Mouse (Mus musculus) lung, postnatal 10 days (tissue): ENCODE measurements around the gene Trmt61a.

ENCODE experiments used
- DNase-seq: peaks from one replicate; pipeline ENCODE4 v3.0.0; 2021

The Trmt61a gene

GRCm38 (mm10) chr12:111674850-111675486, 2.9 kb upstream of the Trmt61a start:
- DNase-seq, result no peak

- no peak for DNase-seq
Observed at GRCm38 (mm10) chr12:111675797-111676580, 1.9 kb upstream of the Trmt61a start.

GRCm38 (mm10) chr12:111677421-111677820, 484 bp upstream of the Trmt61a start:
- peak; percentile 72 for DNase-seq

GRCm38 (mm10) chr12:111678670-111678933, 697 bp downstream of the Trmt61a start:
- no peak for DNase-seq

DNA sequence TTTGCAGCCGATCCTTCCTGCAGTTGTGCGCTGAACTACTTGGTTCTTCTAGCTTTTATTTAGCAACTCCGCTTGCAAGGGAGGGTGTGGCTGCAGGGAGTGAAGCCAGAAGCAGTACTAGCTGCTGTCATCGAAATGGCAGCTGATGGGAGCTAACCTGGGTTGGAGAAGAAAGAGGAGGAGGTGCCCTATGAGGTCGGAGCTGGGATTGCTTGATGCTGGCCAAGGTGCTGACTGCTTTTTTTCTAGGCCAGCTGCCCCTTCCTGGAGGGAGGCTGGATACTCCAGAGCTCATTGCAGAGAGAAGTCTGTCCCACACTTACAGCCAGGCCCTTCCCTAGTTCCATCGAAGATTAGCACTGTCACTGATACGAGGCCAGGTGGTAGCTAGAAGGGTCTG, 1.1 kb downstream of the Trmt61a start:
- no peak for DNase-seq

DNA sequence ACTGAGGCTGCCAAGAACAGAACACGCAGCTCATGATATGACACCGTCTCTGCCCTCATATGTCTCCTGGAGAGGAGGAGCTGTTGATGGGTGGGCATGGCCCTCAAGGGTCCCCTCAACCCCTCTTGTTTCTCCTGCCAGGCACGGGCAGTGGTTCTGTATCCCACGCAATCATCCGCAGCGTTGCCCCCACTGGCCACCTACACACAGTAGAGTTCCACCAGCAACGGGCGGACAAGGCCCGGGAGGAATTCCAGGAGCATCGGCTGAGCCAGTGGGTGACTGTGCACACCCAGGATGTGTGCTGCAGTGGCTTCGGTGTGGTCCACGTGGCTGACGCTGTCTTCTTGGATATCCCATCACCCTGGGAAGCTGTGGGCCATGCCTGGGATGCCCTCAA, 2.8 kb downstream of the Trmt61a start:
- no peak for DNase-seq

- peak; percentile 86 for DNase-seq
Observed at GRCm38 (mm10) chr12:111681305-111681704, 3.4 kb downstream of the Trmt61a start.

- peak; percentile 76 for DNase-seq
Observed at GRCm38 (mm10) chr12:111682003-111682402, 4.1 kb downstream of the Trmt61a start.

- DNase-seq, result peak; percentile 81
Observed at GRCm38 (mm10) chr12:111682806-111683205, 4.9 kb downstream of the Trmt61a start.

DNA sequence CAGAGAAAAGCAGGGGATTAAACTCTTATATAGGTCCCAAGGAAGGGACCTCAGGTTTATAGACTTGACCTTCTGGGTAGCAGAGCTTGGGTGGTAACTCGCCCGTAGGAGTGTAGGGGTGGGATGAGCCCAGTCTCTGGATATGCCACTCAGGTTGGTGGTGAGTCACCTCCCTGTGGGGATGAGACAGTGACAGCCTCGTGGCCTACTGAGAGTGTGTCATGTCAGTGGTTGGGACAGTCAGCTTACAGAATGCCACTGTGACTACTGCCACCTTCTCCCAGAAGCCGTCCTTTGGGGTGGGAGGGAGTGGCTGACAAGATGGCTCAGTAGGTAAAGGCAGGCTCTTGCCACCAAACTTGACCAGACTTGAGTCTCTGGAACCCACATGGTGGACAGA, 8.5 kb downstream of the Trmt61a start:
- no peak for DNase-seq

- DNase-seq, result peak; percentile 88
Observed at GRCm38 (mm10) chr12:111687350-111688068, 9.6 kb downstream of the Trmt61a start.

DNA sequence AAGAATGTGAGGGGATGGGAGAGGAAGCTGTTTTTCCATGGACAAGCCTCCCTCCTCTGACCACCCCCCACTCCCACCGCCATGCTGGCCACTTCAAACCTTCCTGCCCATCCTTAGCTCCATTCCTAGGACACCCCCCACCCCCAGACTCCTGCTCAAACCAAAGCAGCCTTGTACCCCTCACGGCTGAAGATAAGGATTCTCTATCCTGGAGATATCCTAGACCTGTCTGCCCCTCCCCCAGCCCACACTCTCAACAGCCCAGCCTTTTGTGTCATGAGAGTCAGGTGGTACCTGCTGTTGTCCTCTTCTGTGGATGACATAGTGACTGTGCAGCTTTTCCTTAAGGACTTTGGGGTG, 10.1 kb downstream of the Trmt61a start:
- DNase-seq, result no peak

DNA sequence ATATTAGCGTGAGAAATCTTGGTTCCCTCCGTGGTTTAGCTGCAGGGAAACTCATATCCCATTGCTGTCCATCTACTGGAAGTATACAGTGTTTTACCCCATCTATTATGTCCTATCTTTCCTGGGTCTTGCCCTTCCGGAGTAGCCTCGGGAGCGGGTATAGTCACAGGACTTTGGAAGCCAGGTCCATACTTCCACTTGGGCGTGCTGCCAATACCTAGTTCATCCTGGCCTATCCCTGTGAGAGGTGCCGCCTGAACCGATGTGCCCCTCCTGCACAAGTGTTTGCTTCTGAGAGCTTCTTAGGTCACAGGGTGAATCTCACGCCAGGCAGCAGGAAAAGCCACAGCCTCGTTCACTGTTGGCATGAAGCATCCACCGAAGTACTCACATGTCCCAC, 11.5 kb downstream of the Trmt61a start:
- DNase-seq, result peak; percentile 66

DNA sequence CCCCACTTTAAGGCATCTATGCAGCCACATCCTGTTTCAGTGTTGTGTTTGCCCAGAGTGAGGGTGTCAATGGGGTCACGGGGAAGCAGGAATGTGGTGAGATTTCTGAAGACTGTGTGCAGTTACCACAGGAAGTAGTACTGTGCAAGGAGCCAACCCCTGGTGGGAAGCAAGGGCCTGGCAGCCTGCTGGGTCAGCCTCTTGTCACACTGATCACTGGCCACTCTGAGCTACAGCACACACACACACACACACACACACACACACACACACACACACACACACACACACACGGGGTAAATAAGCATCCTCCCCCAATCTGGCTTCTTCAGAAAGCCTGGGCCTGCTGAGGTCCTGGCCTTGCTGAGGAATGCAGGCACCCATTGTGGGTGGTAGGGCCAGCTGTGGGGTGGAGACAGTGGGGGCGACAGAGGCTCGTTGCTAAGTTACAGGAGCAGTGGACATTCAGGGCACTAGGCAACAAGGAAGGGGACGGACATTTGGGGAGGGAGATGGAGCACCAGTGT, 13.5 kb downstream of the Trmt61a start:
- peak; percentile 88 for DNase-seq

DNA sequence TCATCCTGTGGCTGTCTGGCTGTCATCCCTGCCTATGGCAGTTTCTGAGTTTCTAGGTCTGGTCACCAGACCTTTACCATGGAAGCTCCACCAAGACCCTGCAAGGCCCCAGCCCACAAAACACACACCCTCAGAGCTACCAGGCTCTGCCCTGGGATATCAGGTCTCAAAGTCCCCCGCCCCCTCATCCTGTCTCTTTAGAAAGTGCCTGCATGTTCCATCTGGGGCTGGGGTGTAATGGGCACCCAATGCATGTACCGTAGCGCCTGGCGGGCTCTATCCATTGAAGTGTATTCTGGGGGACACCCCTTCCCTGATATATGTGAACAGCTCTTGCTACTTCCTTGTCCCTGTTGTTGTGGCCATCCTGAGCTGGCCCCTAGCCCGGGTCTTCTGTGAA, 15.0 kb downstream of the Trmt61a start:
- no peak for DNase-seq

GRCm38 (mm10) chr12:111693341-111694270, 15.7 kb downstream of the Trmt61a start:
- no peak for DNase-seq

DNA sequence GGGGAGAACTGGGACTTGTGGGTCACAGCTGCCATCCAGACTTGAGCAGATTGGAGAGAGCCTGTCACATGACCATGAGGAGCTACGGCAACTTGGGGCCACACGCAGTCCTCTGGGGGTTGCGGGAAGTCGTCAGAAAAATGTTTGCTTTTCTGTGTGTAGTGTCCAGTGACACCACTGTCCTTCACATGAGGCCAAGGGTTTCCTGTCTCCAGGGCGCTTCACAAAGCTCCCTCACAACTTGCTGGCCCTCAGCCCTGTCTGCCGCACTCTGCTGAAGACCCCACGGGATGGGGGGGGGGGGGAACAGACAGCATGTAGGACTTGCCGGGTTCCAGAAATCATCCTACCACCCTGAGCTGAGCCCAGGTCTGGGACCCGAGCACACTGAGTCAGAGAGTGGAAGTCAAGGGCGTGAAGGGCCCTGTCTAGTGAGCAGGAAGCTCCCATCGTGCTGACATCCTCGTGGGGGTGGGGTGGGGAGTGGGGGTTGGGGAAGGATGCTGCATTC, 16.4 kb downstream of the Trmt61a start:
- peak; percentile 71 for DNase-seq

GRCm38 (mm10) chr12:111694880-111695804, 17.2 kb downstream of the Trmt61a start:
- DNase-seq, result peak; percentile 76

DNA sequence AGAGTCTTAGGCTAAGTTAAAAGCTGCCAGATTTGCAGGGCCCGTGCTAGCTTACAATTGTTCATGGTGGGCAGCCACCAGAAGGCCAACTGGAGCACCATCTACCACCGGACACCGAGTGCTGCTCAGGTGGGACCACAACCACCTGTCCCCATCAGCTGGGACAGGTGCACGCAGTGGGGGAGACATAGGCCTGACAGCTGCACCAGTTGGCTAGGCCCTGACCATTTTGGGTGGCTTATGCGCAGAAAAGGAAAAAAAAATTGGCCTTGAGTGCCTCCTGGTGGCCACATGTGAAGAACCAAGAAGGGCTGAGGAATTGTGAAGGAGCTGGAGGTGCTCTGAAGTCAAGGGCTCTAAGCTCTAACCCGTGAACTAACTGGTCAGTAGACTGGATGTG, 18.3 kb downstream of the Trmt61a start:
- peak; percentile 86 for DNase-seq

DNA sequence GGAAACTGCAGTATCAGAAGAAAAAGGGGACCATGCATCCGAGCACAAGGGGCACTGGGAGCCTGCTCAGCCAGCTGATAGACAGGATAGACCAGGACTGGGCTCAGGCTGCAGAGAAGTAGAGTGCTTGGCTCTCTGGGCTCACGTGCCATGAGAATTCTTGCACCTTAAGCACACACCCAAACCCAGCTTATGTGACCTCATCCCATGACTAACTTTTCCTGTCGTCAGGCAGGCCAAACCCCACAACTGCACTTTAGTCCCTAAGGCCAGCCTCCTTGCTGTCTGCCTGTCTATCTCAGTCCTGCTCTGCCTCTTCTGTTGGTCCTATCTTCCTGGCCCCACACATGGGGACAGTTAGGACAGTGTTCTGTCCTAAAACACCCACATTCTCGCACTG, 19.8 kb downstream of the Trmt61a start:
- DNase-seq, result no peak

DNA sequence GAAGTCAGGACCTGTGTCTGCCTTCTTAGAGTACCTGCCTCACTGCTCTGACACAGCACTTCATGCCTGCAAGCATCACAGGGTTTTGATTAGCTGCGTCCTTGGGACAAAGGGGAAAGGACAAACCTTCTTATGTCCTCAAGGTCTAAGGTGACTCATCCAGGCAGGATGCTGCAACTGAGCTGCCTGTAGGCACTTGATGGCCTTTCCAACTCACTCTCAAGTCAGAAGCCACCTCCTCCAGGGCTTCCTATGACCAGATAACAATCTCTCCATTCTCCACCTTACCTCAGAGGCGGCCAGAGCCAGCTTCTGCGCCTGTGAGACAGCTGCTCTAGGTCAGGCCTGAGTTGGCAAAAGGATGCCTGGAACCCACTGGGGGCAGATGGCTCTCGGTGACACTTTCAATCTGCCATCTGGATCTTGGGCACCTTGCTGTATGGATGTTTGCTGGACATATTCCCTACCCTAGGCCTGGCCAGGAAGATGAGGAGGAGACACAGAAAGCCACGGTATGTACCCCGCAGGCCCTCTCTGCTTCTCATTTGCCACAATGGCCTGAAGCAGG, 20.5 kb downstream of the Trmt61a start:
- DNase-seq, result no peak
